Mouse (Mus musculus): Measurements from ENCODE around the gene Rangap1.

GRCm38 (mm10) chr15:81772431-81773120 is 27.2 kb upstream of the Rangap1 start:
- TF ChIP-seq TAL1 (IDR thresholded peaks at IDR 0.05; ENCODE audit: low read length): no peak
- no peak for TF ChIP-seq GATA1 (IDR thresholded peaks at IDR 0.05; ENCODE audit: low read length)
